Mouse (Mus musculus) adrenal gland, postnatal 14 days (tissue): Measurements from ENCODE around the gene Tmx1. TPM values are rescaled to one million over a fixed set of nuclear protein-coding genes. Genes with fewer than 3 reads are reported as not detected.

Source experiments
- DNase-seq: peaks from one replicate; pipeline ENCODE4 v3.0.0; 2021; ENCODE audit warnings: mixed read lengths
- total RNA-seq: library from RNA; stranded (reverse); gene quantifications from 2 replicates; pipeline ENCODE4 v1.2.3, GENCODE M21; 2021

Gene Tmx1
- total RNA-seq, 1 experiment from 2014 or later = 51.4 TPM

- peak; percentile 33 for DNase-seq
Measured at GRCm38 (mm10) chr12:70486716-70487480, 34.0 kb downstream of the Tmx1 start.

- DNase-seq = no peak
Measured at GRCm38 (mm10) chr12:70492441-70492840, 39.5 kb downstream of the Tmx1 start.

GRCm38 (mm10) chr12:70494494-70495281, 41.8 kb downstream of the Tmx1 start:
- DNase-seq = peak; percentile 65

- DNase-seq = peak; percentile 31
Measured at GRCm38 (mm10) chr12:70495282-70495922, 42.5 kb downstream of the Tmx1 start.

GRCm38 (mm10) chr12:70498091-70498490, 45.2 kb downstream of the Tmx1 start:
- DNase-seq = no peak

- no peak for DNase-seq
Measured at GRCm38 (mm10) chr12:70505971-70506370, 53.1 kb downstream of the Tmx1 start.

- no peak for DNase-seq
Measured at GRCm38 (mm10) chr12:70512023-70512422, 59.1 kb downstream of the Tmx1 start.

- DNase-seq = no peak
Measured at GRCm38 (mm10) chr12:70512431-70512830, 59.5 kb downstream of the Tmx1 start.

Other genes with a start within 250 kb of the Tmx1 start
- 93.4 and 126 TPM in 2 replicates for gene Pygl, start 221.6 kb upstream of the Tmx1 start, total RNA-seq
- gene Trim9, start 105.5 kb upstream of the Tmx1 start, total RNA-seq = 2.7 and 2.9 TPM in 2 replicates